Mouse (Mus musculus): ENCODE measurements around the gene Capn11.
A peak's percentile ranks its signal among the peaks of the same experiment; 100 is the strongest.

The Capn11 gene

GRCm38 (mm10) chr17:45659225-45659624 is at the start of gene Capn11:
TSS of gene Capn11 (minus strand) at chr17:45659325.
- no peak for DNase-seq (ENCODE audit: low spot score in 2 of 2)

DNA sequence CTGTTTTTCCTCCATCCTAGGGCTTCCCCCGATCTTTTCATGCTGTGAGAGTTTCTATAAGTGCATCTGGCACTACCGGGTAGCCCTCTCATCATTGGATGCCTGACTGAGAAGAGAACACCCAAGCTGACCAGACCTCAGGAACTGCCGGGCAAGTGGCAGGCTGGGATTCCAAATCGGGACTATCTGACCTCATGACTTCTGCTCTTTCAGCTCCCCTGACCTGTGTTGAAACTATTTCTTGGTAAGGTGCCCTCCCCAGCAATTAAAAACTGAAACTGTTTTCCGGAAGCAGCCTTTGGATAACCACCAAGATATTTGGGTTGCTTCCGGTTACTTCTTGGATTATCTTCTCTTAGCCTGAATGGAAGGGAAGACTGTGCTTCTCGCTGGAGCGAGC is 49.1 kb upstream of the Capn11 start:
- no peak for DNase-seq (ENCODE audit: low spot score in 2 of 2)

DNA sequence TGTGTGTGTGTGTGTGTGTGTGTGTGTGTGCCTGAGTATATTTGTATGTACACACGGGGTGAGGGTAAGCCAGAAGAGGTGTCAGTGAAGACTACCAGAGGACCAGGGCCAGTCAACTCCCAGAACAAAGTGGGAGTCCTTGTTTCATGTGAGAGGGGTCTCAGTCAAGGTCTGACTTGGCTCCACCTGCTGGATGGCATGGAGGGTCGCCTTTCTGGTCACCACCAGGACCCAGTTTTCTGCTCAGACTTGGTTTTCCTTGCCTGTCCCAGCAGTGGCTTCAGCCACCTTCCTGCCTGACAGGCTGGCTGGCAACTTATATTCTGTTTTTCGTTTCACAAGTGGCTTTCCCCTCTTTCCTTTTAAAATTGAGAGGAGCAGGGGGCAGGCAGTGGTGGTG is 48.3 kb upstream of the Capn11 start:
- no peak for DNase-seq (ENCODE audit: low spot score in 2 of 2)

GRCm38 (mm10) chr17:45706796-45707195 is 47.7 kb upstream of the Capn11 start:
- no peak for DNase-seq (ENCODE audit: low spot score in 2 of 2)

- no peak for DNase-seq (ENCODE audit: low spot score in 2 of 2)
These were observed 44.1 kb upstream of the Capn11 start for GRCm38 (mm10) chr17:45703187-45703586.

DNA sequence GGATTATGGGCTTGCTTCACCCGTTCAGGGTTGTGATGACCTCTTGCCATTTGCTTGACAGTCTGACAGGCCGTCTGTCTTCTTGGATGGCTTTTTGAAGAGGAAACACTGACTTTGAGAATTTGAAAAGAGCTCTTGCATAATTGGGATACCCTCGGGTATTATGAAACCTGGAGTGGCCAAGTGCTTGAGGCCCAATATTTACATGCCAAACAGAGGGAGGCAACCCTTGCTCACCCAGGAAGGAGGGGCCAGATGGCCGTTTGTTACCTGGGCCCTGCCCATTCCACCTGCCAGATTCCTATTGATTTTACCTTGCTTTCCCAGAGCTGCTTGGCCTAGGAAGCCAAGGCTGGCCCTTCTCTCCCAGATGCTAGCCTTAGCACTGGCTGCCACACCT is 43.1 kb upstream of the Capn11 start:
- DNase-seq (ENCODE audit: low spot score in 2 of 2) = no peak

- DNase-seq (ENCODE audit: low spot score in 2 of 2) = no peak
These were observed 42.1 kb upstream of the Capn11 start for GRCm38 (mm10) chr17:45701236-45701591.

GRCm38 (mm10) chr17:45700496-45701235 is 41.5 kb upstream of the Capn11 start:
- DNase-seq (ENCODE audit: low spot score in 2 of 2) = no peak

DNA sequence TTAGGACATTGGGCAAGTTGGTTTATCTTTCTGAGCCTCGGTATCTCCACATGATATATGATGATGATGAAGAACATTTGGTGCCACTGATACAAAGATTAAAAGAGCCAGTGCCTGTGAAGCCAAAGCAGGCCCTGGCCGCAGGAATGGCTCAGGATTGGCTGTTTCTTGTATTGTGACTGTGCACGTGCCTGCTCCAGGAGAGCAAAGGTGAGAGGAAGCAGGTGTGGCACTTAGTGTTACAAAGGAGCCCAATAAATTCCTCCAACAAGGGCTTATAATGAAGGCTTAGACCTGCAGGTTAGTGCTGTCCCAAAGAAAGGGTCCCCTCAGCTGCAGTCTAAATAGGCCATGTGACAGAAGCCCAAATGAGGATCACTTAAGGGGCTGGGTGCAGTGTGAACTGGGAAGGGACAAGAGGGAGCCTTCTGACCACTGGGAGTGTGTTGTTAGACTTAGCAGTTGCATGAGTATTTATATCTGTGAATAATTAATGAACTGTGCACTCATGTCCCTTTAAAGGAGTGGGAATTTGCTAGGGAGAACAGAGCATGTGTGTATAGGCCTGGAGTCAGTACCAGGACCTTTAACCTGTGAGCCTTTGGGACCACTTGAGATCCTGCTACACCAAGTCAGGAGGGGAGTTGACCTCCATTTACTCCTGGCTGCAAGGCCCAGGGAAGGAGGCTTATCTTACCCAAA is 40.1 kb upstream of the Capn11 start:
- no peak for DNase-seq (ENCODE audit: low spot score in 2 of 2)

- DNase-seq (ENCODE audit: low spot score in 2 of 2) = no peak
These were observed 39.2 kb upstream of the Capn11 start for GRCm38 (mm10) chr17:45698368-45698767.

GRCm38 (mm10) chr17:45696981-45697380 is 37.9 kb upstream of the Capn11 start:
- no peak for DNase-seq (ENCODE audit: low spot score in 2 of 2)

DNA sequence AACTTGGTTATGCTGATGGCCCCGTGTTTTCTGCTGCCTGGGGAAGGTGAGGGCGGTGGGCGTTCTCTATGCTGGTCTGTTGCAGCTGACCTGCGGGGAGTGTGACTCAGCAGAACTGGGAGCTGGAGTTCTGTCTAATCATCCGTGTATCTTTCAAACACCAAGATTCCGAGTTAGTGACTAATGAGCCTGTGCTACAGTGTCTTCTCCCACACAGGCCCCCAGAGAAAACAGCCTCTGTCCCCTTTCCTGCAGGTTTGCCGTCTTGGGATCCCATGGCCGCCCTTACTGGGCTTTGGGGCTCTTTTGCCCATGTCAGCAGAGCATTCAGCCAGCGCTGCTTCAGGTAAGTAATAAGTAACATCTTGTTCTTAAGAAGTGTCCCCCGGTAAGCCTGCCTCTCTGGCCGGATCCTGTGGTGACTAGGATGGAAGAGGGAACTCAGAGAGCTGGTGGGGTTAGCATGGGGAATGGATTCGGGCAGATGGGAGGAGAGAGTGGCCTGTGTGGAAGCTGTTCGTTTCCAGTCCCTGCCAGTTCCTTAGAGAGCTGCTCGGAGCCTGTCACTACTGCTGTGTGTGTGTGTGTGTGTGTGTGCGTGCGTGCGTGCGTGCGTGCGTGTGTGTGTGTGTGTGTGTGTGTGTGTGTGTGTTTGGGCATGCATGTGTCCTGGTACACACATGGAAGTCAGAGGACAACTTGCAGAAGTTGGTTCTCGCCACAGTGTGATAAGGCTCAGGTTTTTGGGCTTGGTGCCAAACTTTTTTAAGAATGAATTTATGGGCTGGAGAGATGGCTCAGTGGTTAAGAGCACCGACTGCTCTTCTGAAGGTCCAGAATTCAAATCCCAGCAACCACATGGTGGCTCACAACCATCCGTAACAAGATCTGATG is 36.3 kb upstream of the Capn11 start:
- no peak for DNase-seq (ENCODE audit: low spot score in 2 of 2)

GRCm38 (mm10) chr17:45693812-45694565 is 34.9 kb upstream of the Capn11 start:
- DNase-seq (ENCODE audit: low spot score in 2 of 2) = no peak

- DNase-seq (ENCODE audit: low spot score in 2 of 2) = no peak
These were observed 33.0 kb upstream of the Capn11 start for GRCm38 (mm10) chr17:45692159-45692558.

DNA sequence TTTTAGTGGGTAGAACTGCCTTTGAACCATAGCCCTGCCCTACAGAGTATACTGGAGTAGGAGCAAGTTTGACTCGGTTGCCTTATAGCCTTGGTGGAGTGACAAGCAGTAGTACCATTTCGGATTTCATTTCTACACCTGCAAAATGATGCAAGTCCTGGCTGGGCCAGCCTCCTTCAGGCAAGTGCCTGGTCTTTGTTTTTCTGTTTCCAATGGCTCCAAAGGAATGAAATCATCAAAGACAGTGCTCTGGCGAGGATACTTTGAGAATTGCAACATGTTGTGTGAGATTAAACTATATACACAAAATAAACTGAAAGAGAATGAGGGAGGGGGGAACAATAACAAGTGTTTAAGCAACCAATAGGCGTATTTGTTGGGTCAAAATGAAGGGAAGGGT is 30.9 kb upstream of the Capn11 start:
- no peak for DNase-seq (ENCODE audit: low spot score in 2 of 2)

DNA sequence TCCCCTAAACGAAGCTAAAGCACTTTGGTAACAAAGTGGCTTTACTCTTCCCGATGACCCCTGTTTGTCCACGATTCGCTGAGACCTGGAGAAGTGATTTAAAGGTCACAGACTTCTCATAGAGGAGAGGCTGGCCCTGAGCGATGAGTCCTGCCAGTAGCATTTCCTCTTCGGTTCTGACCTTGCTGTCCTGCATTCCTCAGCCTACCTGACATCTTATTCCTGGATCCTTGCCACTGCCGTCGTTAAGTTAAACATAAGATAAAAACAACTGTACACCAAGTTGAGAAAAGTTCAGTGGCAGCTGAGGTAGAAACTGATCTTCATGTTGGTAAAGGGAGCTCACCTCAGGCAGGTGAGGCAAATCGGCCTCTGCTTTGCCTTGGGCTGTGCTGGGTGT is 30.0 kb upstream of the Capn11 start:
- DNase-seq (ENCODE audit: low spot score in 2 of 2) = no peak

- DNase-seq (ENCODE audit: low spot score in 2 of 2) = no peak
These were observed 27.6 kb upstream of the Capn11 start, which contains the start of gene Tmem63b for GRCm38 (mm10) chr17:45686716-45687115. TSS of gene Tmem63b (minus strand) at chr17:45686905.

GRCm38 (mm10) chr17:45686093-45686619 is 27.0 kb upstream of the Capn11 start, which contains the start of gene Mrpl14:
TSS of gene Mrpl14 (plus strand) at chr17:45686322.
- DNase-seq (ENCODE audit: low spot score in 2 of 2) = peak; percentile 77 to 82

DNA sequence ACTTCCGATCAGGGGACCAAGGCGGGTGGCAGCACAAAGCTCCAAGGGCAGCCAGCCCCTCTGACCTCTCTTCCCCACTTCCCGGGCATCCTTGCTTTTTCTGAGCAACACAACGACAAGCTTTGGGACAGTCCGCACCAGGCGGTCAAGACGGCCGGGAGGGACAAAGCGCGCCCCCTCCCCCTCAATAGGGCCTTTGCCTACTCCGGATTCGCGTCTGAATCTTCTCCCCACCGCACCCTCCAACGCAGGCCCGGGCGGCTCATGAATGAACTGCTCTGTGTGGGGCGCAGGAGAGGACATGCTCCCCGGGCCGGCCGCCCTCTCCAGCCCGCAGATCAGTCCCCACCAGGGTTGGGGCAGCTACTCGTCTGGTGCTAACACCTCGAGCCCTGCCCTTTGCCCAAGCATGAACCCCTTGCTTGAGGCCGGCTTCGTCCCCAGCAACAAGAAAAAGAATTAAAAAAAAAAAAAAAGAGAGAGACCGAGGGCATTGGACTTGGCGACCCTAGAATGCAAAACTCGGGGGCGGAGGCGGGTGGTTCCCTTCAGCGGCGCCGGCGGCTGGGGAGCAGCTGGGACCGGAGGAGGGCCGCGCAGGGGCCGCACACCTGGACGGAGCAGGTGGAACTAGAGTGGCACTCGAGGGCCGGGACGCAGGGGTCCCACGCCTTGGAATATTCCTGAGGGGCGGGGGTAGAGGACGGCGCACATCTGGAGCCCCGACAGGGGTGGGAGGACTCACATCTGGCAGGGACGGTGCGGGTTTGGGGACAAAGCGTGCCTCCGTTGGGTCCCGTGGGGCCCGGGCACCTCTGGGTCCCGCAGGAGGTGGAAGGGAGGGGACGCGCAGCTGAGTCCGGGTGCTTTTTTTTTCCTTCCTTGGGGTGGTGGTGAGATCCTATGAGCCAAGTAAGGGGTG is 26.3 kb upstream of the Capn11 start:
- DNase-seq (ENCODE audit: low spot score in 2 of 2) = peak in 1 of 2 experiments; percentile 37

DNA sequence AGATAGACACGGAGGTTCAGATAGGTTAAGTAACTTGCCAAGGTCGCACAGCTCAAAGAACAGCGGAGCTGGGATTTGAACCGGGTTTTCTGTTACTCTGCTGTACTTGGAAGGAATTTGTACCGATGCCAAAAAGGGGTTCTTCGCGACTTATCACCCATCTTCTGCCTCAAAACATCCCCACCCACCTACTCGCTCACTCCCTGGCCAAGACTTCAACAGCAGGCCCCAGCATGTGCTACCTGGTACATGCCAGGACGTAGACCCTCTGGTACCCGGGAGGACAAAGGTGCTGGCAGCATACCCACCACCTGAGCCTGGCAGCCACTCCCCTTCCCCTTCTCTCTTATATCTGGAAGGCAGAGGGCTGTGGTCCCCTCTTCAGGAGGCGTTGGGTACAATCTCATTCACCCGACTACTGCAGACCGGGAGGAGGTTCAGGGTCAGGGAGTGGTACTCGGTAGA is 25.6 kb upstream of the Capn11 start:
- DNase-seq (ENCODE audit: low spot score in 2 of 2) = no peak

All from frontal cortex, postnatal 25 days (tissue).